Mouse (Mus musculus): ENCODE data around the gene Sipa1l1. TPM values are rescaled to one million over a fixed set of nuclear protein-coding genes. Genes with fewer than 3 reads are reported as not detected.

Gene Sipa1l1
- polyA plus RNA-seq, 1 experiment = 35.1 TPM

DNA sequence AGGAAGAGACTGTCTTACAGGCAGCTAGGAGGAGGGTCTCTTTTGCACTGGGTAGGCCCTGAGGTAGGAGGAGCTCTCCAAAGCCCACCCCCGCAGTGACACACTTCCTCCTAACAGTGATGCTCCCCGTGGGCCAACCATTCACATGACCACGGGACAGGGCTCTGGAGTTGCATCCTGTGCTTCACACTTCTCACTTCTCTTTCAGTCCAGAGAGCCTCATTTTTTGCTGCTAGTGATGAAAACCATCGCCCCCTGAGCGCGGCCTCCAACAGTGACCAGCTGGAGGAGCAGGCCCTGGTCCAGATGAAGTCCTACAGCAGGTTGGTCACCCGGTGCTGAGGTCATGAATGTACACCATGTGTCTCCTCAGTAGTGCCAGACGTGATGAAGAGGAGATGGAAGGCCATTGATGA lies 277.5 kb downstream of the Sipa1l1 start:
- Histone ChIP-seq H3K4me1 (ENCODE audit: control insufficient read depth, insufficient read depth, low read length) (no peaks in the 10 kb centered on the region; the same call in 1 of the 2 replicates), H3K27me3 (ENCODE audit: control insufficient read depth, insufficient read depth, low read length) (no peaks in the 10 kb centered on the region), H3K4me3 (replicated peaks; ENCODE audit: insufficient read depth, low read depth, low read length) (no peak overlapping the region), H3K27ac (ENCODE audit: insufficient read depth, low read length) (no peak overlapping the region)
- no peak for TF ChIP-seq POLR2A (IDR thresholded peaks at IDR 0.05; ENCODE audit: borderline replicate concordance, insufficient read depth, low read length)
- no peak for TF ChIP-seq CTCF (IDR thresholded peaks at IDR 0.05; ENCODE audit: borderline replicate concordance, insufficient read depth, low read depth, low read length)
- DNase-seq = no peak
- 49% methylated on average over 8 of the region's 8 CpGs for WGBS

GRCm38 (mm10) chr12:82448129-82448815 lies 279.2 kb downstream of the Sipa1l1 start:
- DNase-seq = no peak
- no peaks in the 10 kb centered on the region; the same call in 1 of the 2 replicates for H3K4me1 ChIP-seq (ENCODE audit: control insufficient read depth, insufficient read depth, low read length)
- H3K27me3 ChIP-seq (ENCODE audit: control insufficient read depth, insufficient read depth, low read length) = no peaks in the 10 kb centered on the region
- 91% methylated on average over 9 of the region's 9 CpGs for WGBS
- no peak for TF ChIP-seq CTCF (IDR thresholded peaks at IDR 0.05; ENCODE audit: borderline replicate concordance, insufficient read depth, low read depth, low read length)
- TF ChIP-seq POLR2A (IDR thresholded peaks at IDR 0.05; ENCODE audit: borderline replicate concordance, insufficient read depth, low read length) = no peak
- no peak overlapping the region for H3K4me3 ChIP-seq (replicated peaks; ENCODE audit: insufficient read depth, low read depth, low read length)
- no peak overlapping the region for H3K27ac ChIP-seq (ENCODE audit: insufficient read depth, low read length)

GRCm38 (mm10) chr12:82452428-82452827 lies 283.3 kb downstream of the Sipa1l1 start:
- no peak for DNase-seq
- Histone ChIP-seq H3K27ac (ENCODE audit: insufficient read depth, low read length) (no peak overlapping the region), H3K4me3 (replicated peaks; ENCODE audit: insufficient read depth, low read depth, low read length) (no peak overlapping the region), H3K27me3 (ENCODE audit: control insufficient read depth, insufficient read depth, low read length) (no peaks in the 10 kb centered on the region), H3K4me1 (ENCODE audit: control insufficient read depth, insufficient read depth, low read length) (peaks cover under 1% of the 10 kb centered on the region; the same call in 1 of the 2 replicates)
- 61% methylated on average over 2 of the region's 2 CpGs for WGBS
- no peak for TF ChIP-seq CTCF (IDR thresholded peaks at IDR 0.05; ENCODE audit: borderline replicate concordance, insufficient read depth, low read depth, low read length)
- TF ChIP-seq POLR2A (IDR thresholded peaks at IDR 0.05; ENCODE audit: borderline replicate concordance, insufficient read depth, low read length) = no peak

DNA sequence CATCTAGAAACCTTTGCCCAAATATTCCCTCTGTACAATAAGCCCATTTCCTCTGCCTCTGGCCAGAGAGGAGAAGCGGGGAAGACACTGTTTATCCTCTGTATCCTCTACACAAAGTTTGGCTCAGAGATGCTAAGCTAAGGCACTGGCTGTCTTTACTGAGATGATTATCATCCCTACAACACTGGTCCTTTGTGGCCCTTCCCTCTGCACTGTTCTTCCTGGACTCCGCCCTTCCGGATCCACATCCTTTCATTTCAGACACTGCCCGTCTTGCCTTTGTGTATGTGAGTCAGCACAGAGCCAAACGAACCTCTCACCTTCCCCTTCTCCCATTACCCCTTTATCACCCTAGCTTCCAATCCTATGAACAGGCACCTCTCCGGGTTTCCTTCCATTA lies 285.3 kb downstream of the Sipa1l1 start:
- no peak for DNase-seq
- Histone ChIP-seq H3K4me3 (replicated peaks; ENCODE audit: insufficient read depth, low read depth, low read length) (no peak overlapping the region), H3K27ac (ENCODE audit: insufficient read depth, low read length) (no peak overlapping the region), H3K27me3 (ENCODE audit: control insufficient read depth, insufficient read depth, low read length) (no peaks in the 10 kb centered on the region), H3K4me1 (ENCODE audit: control insufficient read depth, insufficient read depth, low read length) (peaks cover 11% of the 10 kb centered on the region)
- 96% methylated on average over 6 of the region's 6 CpGs for WGBS
- TF ChIP-seq CTCF (IDR thresholded peaks at IDR 0.05; ENCODE audit: borderline replicate concordance, insufficient read depth, low read depth, low read length) (no peak), POLR2A (IDR thresholded peaks at IDR 0.05; ENCODE audit: borderline replicate concordance, insufficient read depth, low read length) (no peak)

- WGBS = 90% methylated on average over 10 of the region's 10 CpGs
- Histone ChIP-seq H3K4me1 (ENCODE audit: control insufficient read depth, insufficient read depth, low read length) (peaks cover 11% of the 10 kb centered on the region), H3K4me3 (replicated peaks; ENCODE audit: insufficient read depth, low read depth, low read length) (no peak overlapping the region), H3K27ac (ENCODE audit: insufficient read depth, low read length) (no peak overlapping the region), H3K27me3 (ENCODE audit: control insufficient read depth, insufficient read depth, low read length) (no peaks in the 10 kb centered on the region)
- TF ChIP-seq CTCF (IDR thresholded peaks at IDR 0.05; ENCODE audit: borderline replicate concordance, insufficient read depth, low read depth, low read length) (no peak), POLR2A (IDR thresholded peaks at IDR 0.05; ENCODE audit: borderline replicate concordance, insufficient read depth, low read length) (no peak)
- no peak for DNase-seq
These were observed 286.7 kb downstream of the Sipa1l1 start for GRCm38 (mm10) chr12:82455700-82456413.

GRCm38 (mm10) chr12:82456414-82456805 lies 287.3 kb downstream of the Sipa1l1 start:
- H3K27me3 ChIP-seq (ENCODE audit: control insufficient read depth, insufficient read depth, low read length) = no peaks in the 10 kb centered on the region
- H3K4me1 ChIP-seq (ENCODE audit: control insufficient read depth, insufficient read depth, low read length) = peaks cover 11% of the 10 kb centered on the region
- WGBS = 88% methylated on average over 1 of the region's 1 CpGs
- H3K27ac ChIP-seq (ENCODE audit: insufficient read depth, low read length) = no peak overlapping the region
- no peak for TF ChIP-seq POLR2A (IDR thresholded peaks at IDR 0.05; ENCODE audit: borderline replicate concordance, insufficient read depth, low read length)
- TF ChIP-seq CTCF (IDR thresholded peaks at IDR 0.05; ENCODE audit: borderline replicate concordance, insufficient read depth, low read depth, low read length) = no peak
- no peak for DNase-seq
- no peak overlapping the region for H3K4me3 ChIP-seq (replicated peaks; ENCODE audit: insufficient read depth, low read depth, low read length)

DNA sequence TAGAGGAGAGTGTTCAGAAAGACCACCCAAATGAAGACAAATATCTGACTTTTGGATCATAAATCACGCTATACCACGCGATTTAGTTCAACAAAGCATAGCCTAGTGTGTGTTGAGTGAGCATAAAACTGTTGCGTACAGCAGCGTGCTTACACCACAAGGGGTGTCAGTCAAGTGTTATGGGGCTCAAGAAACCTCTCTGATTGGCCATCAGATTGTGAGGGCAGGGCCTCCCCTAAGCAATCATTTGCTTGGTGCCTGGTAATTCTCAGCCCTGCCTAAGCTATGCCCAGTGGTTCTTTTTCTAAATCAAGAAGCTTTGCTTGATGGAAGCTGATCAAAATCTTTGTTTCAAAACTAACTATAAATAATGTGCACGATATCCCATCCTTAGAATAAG lies 288.5 kb downstream of the Sipa1l1 start:
- 83% methylated on average over 6 of the region's 6 CpGs for WGBS
- TF ChIP-seq POLR2A (IDR thresholded peaks at IDR 0.05; ENCODE audit: borderline replicate concordance, insufficient read depth, low read length) = no peak
- no peak for TF ChIP-seq CTCF (IDR thresholded peaks at IDR 0.05; ENCODE audit: borderline replicate concordance, insufficient read depth, low read depth, low read length)
- Histone ChIP-seq H3K4me1 (ENCODE audit: control insufficient read depth, insufficient read depth, low read length) (peaks cover 11% of the 10 kb centered on the region), H3K4me3 (replicated peaks; ENCODE audit: insufficient read depth, low read depth, low read length) (no peak overlapping the region), H3K27me3 (ENCODE audit: control insufficient read depth, insufficient read depth, low read length) (no peaks in the 10 kb centered on the region), H3K27ac (ENCODE audit: insufficient read depth, low read length) (no peak overlapping the region)
- DNase-seq = no peak

DNA sequence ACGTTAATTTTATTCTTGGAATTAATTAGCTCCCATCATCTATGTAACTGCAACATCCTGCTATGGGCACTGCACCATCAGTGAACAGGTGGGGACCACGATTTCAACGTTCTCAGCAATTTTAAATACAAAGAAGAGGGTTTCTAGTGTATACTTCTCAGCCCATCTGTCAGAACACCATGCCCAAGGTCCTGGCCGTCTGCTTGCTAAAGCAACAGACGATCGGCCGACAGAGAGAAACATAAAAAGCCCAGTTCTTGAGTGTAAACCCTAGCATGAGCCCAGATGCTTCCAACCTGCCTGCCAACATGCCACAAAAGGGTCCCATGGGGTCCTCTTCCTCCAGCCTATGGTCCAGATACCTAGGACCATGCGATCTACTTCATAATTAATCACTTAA lies 288.9 kb downstream of the Sipa1l1 start:
- Histone ChIP-seq H3K27ac (ENCODE audit: insufficient read depth, low read length) (no peak overlapping the region), H3K27me3 (ENCODE audit: control insufficient read depth, insufficient read depth, low read length) (no peaks in the 10 kb centered on the region), H3K4me1 (ENCODE audit: control insufficient read depth, insufficient read depth, low read length) (peaks cover 11% of the 10 kb centered on the region), H3K4me3 (replicated peaks; ENCODE audit: insufficient read depth, low read depth, low read length) (no peak overlapping the region)
- 14% methylated on average over 8 of the region's 8 CpGs for WGBS
- TF ChIP-seq CTCF (IDR thresholded peaks at IDR 0.05; ENCODE audit: borderline replicate concordance, insufficient read depth, low read depth, low read length) (no peak), POLR2A (IDR thresholded peaks at IDR 0.05; ENCODE audit: borderline replicate concordance, insufficient read depth, low read length) (no peak)
- peak; percentile 40 to 57 for DNase-seq

Measured in cerebellum, adult 2 months (tissue).